Mouse (Mus musculus) myocyte (in vitro differentiated cells): Measurements from ENCODE around the gene Macrod2. TPM values are rescaled to one million over a fixed set of nuclear protein-coding genes. Genes with fewer than 3 reads are reported as not detected.

Source experiments
- H3K27me3 ChIP-seq: one replicate; pipeline ENCODE4 v1.6.1; 2011; ENCODE audit not compliant: control insufficient read depth, insufficient read depth, insufficient read length
- H3K36me3 ChIP-seq: one replicate; pipeline ENCODE4 v1.6.1; 2011; ENCODE audit not compliant: control insufficient read depth, insufficient read depth
- H3K4me2 ChIP-seq: one replicate; pipeline ENCODE4 v1.6.1; 2011; ENCODE audit warnings: low read depth, control low read depth
- H3K4me3 ChIP-seq: one replicate; pipeline ENCODE4 v1.5.1; 2011; ENCODE audit warnings: mild to moderate bottlenecking, control low read depth, moderate library complexity
- H3K79me2 ChIP-seq: one replicate; pipeline ENCODE4 v1.6.1; 2011; ENCODE audit not compliant: control insufficient read depth, insufficient read depth
- H3ac ChIP-seq: one replicate; pipeline ENCODE4 v1.6.1; 2011; ENCODE audit not compliant: control insufficient read depth, insufficient read length
- CEBPB ChIP-seq: IDR thresholded peaks from 2 replicates; pipeline ENCODE4 v1.6.1; 2011; ENCODE audit warnings: mild to moderate bottlenecking, moderate library complexity; ENCODE audit not compliant: poor library complexity, insufficient read depth, severe bottlenecking
- E2F4 ChIP-seq: IDR thresholded peaks from one replicate; pipeline ENCODE4 v1.6.1; 2011; ENCODE audit warnings: mild to moderate bottlenecking, control low read depth, moderate library complexity; ENCODE audit not compliant: insufficient read depth
- MAX ChIP-seq: IDR thresholded peaks from one replicate; pipeline ENCODE4 v1.6.1; 2011; ENCODE audit warnings: low read depth, mild to moderate bottlenecking, control low read depth
- MYOD1 ChIP-seq, 3 experiments: IDR thresholded peaks; one replicate each; pipeline ENCODE4 v1.6.1; 2011; ENCODE audit warnings: control low read depth in 2 of 3, low read depth in 2 of 3, mild to moderate bottlenecking in 2 of 3, moderate library complexity in 1 of 3; ENCODE audit not compliant: insufficient read length in 2 of 3, control insufficient read depth in 1 of 3
- MYOG ChIP-seq, 3 experiments: IDR thresholded peaks; one replicate each; pipeline ENCODE4 v1.6.1; 2011; ENCODE audit warnings: control low read depth in 2 of 3, low read depth in 2 of 3, mild to moderate bottlenecking in 2 of 3; ENCODE audit not compliant: insufficient read length in 2 of 3, control insufficient read depth in 1 of 3, insufficient read depth in 1 of 3
- POLR2A ChIP-seq: IDR thresholded peaks from one replicate; pipeline ENCODE4 v1.6.1; 2011; ENCODE audit warnings: low read depth, mild to moderate bottlenecking, control low read depth, moderate library complexity; ENCODE audit not compliant: insufficient read length
- POLR2AphosphoS2 ChIP-seq: IDR thresholded peaks from one replicate; pipeline ENCODE4 v1.6.1; 2011; ENCODE audit warnings: low read depth, control low read depth; ENCODE audit not compliant: insufficient read length
- REST ChIP-seq: IDR thresholded peaks from one replicate; pipeline ENCODE4 v1.6.1; 2011; ENCODE audit warnings: mild to moderate bottlenecking, control low read depth, moderate library complexity; ENCODE audit not compliant: insufficient read depth, insufficient read length
- SRF ChIP-seq: IDR thresholded peaks from one replicate; pipeline ENCODE4 v1.6.1; 2011; ENCODE audit warnings: low read depth; ENCODE audit not compliant: control insufficient read depth, insufficient read length
- TCF12 ChIP-seq: IDR thresholded peaks from one replicate; pipeline ENCODE4 v1.6.1; 2011; ENCODE audit warnings: mild to moderate bottlenecking, control low read depth; ENCODE audit not compliant: poor library complexity, insufficient read depth, severe bottlenecking
- TCF3 ChIP-seq: IDR thresholded peaks from one replicate; pipeline ENCODE4 v1.6.1; 2011; ENCODE audit warnings: low read depth, control low read depth; ENCODE audit not compliant: insufficient read length
- USF1 ChIP-seq: IDR thresholded peaks from one replicate; pipeline ENCODE4 v1.6.1; 2011; ENCODE audit warnings: low read depth, mild to moderate bottlenecking, control low read depth, moderate library complexity
- polyA plus RNA-seq: library from polyadenylated mRNA; unstranded; fragments of >200 nt; fragmentation: generic; extraction: Trizol; gene quantifications from one replicate; pipeline ENCODE4 v1.2.1, GENCODE M21; 2012; ENCODE audit warnings: missing spikeins

The Macrod2 gene
- polyA plus RNA-seq, 1 experiment = 0.96 TPM

DNA sequence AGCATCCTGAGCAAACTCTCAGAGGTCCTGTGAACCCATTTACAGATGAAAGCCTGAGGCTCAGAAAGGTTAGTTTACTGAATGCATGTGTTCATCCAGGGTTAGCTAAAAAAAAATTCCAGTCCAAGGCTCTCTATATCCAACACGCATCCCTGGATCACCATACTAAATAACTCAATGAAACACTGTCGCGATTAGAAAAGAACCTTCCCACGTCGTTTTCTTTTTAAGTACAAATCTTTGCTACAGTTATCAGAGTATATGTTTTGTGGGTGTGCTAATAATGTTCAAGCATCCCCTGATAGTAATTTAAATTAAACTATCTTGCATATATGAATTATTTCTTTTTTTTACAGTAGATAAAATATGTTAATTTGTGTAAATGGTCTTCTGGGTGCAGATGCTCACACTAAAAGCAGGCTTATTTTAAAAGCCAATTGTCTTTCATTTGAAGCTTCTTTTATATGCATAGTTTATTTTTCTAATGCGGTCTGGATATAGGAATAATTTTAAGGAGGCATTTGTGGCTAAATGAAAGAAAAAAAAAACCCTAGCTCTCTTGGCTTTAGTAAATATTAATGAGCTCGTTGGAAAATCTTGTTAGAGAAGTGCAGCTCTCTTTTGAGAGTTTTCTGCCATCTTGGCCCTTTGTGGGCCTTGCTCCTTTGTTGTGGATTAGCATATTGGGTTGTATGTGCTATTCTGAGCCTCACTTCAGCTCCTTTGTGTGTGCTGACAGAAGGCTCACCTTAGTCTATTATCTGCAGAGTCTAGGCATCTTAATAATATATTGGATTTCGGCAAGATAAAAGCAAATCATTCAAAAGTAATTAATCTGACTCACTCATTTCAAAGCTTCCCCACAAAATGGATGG lies 679.1 kb downstream of the Macrod2 start:
- Histone ChIP-seq H3K36me3 (no peaks in the 10 kb centered on the region), H3ac (no peak overlapping the region), H3K4me3 (no peak overlapping the region), H3K79me2 (no peaks in the 10 kb centered on the region), H3K4me2 (no peak overlapping the region), H3K27me3 (no peaks in the 10 kb centered on the region)
- TF ChIP-seq POLR2AphosphoS2 = no peak
- TF ChIP-seq SRF = no peak
- TF ChIP-seq MYOG (IDR thresholded peaks at IDR 0.05; ENCODE audit: control insufficient read depth in 1 of 3, insufficient read depth in 1 of 3, insufficient read length in 2 of 3, low read depth in 2 of 3) = no peak
- TF ChIP-seq TCF12 = no peak
- TF ChIP-seq MYOD1 (IDR thresholded peaks at IDR 0.05; ENCODE audit: control insufficient read depth in 1 of 3, insufficient read length in 2 of 3, low read depth in 2 of 3) = no peak
- TF ChIP-seq POLR2A = no peak
- no peak for TF ChIP-seq E2F4
- TF ChIP-seq MAX = no peak
- no peak for TF ChIP-seq REST
- TF ChIP-seq TCF3 = no peak
- TF ChIP-seq USF1 = no peak
- TF ChIP-seq CEBPB = no peak

DNA sequence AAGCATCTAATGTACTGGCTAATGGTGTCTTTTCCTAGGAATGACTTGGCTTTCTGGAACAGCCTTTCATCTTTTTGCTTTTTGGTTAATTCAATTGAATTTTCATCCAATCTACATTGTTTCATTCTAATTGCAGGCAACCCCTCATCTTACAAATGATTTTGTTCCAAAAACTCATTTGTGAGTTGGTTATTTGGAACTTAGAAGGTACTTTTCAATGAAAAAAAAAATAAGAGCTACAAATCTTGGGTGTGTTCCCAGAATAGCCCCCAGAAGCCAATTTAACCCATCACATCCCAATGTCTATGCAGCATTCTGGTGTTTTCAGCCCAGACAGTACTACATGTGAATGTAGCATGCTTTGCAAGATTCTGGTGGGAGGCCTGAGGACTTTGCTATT lies 683.1 kb downstream of the Macrod2 start:
- TF ChIP-seq POLR2AphosphoS2 (no peak), SRF (no peak), TCF3 (no peak), POLR2A (no peak), E2F4 (no peak)
- Histone ChIP-seq H3K27me3 (no peaks in the 10 kb centered on the region), H3K79me2 (no peaks in the 10 kb centered on the region), H3ac (no peak overlapping the region), H3K4me3 (no peak overlapping the region), H3K4me2 (no peak overlapping the region), H3K36me3 (no peaks in the 10 kb centered on the region)

- H3K4me3 ChIP-seq = no peak overlapping the region
- TF ChIP-seq MYOG (IDR thresholded peaks at IDR 0.05; ENCODE audit: control insufficient read depth in 1 of 3, insufficient read depth in 1 of 3, insufficient read length in 2 of 3, low read depth in 2 of 3) (no peak), REST (no peak), TCF12 (no peak)
- H3K4me2 ChIP-seq = no peak overlapping the region
- no peaks in the 10 kb centered on the region for H3K36me3 ChIP-seq
- no peak overlapping the region for H3ac ChIP-seq
- H3K79me2 ChIP-seq = no peaks in the 10 kb centered on the region
- H3K27me3 ChIP-seq = no peaks in the 10 kb centered on the region
Measured at GRCm38 (mm10) chr2:141091320-141091719, 696.2 kb downstream of the Macrod2 start.

DNA sequence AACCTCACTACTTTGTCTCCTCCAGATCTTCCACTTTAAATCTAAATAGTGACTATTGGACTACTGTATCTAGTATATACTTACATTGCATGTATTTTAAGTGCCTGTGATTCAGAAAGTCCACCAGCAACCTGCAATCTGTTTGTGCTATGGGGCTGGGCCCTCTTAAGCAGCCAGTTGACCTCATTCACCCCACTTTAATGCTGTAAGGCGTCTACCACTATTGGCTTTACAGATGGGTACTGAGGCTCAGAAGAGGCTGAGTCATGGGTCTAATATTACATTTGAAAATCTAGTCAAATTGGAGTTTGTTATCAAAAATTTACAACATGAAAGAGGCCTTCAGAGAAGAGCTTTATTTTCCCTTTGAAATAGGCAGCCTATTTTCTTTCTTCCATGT lies 722.5 kb downstream of the Macrod2 start:
- no peak overlapping the region for H3ac ChIP-seq
- TF ChIP-seq MAX (no peak), REST (no peak), USF1 (no peak), MYOG (IDR thresholded peaks at IDR 0.05; ENCODE audit: control insufficient read depth in 1 of 3, insufficient read depth in 1 of 3, insufficient read length in 2 of 3, low read depth in 2 of 3) (no peak), POLR2A (no peak), CEBPB (no peak), MYOD1 (IDR thresholded peaks at IDR 0.05; ENCODE audit: control insufficient read depth in 1 of 3, insufficient read length in 2 of 3, low read depth in 2 of 3) (no peak), TCF12 (no peak), E2F4 (no peak), POLR2AphosphoS2 (no peak), SRF (no peak)
- no peaks in the 10 kb centered on the region for H3K79me2 ChIP-seq
- H3K4me2 ChIP-seq = no peak overlapping the region
- no peaks in the 10 kb centered on the region for H3K36me3 ChIP-seq
- no peak overlapping the region for H3K4me3 ChIP-seq
- no peaks in the 10 kb centered on the region for H3K27me3 ChIP-seq

- Histone ChIP-seq H3K4me2 (no peak overlapping the region), H3ac (no peak overlapping the region), H3K4me3 (no peak overlapping the region), H3K27me3 (no peaks in the 10 kb centered on the region), H3K36me3 (no peaks in the 10 kb centered on the region), H3K79me2 (no peaks in the 10 kb centered on the region)
- TF ChIP-seq POLR2AphosphoS2 (no peak), POLR2A (no peak), TCF12 (no peak), MYOD1 (IDR thresholded peaks at IDR 0.05; ENCODE audit: control insufficient read depth in 1 of 3, insufficient read length in 2 of 3, low read depth in 2 of 3) (no peak), E2F4 (no peak), SRF (no peak)
Measured at GRCm38 (mm10) chr2:141123875-141124274, 728.8 kb downstream of the Macrod2 start.
